Mouse (Mus musculus) testis, adult 2 months (tissue): ENCODE measurements around the gene Timeless. TPM values are rescaled to one million over a fixed set of nuclear protein-coding genes. Genes with fewer than 3 reads are reported as not detected.
"Not testable (repeated sequence)": the region's sequence is repeated elsewhere in the genome, so short reads cannot be mapped to it uniquely, and the experiment has no call there.

Source experiments
- H3K27ac ChIP-seq: fragments of 200-500 bp; 2 replicates; pipeline ENCODE4 v1.5.1; 2012; ENCODE audit warnings: low read depth, low read length; ENCODE audit not compliant: control insufficient read depth, insufficient read depth
- H3K27me3 ChIP-seq: fragments of 200-500 bp; 2 replicates; pipeline ENCODE4 v1.6.1; 2012; ENCODE audit warnings: mild to moderate bottlenecking, low read length, moderate library complexity; ENCODE audit not compliant: control insufficient read depth, insufficient read depth
- H3K36me3 ChIP-seq: fragments of 200-500 bp; 2 replicates; pipeline ENCODE4 v1.6.1; 2012; ENCODE audit warnings: mild to moderate bottlenecking, low read length; ENCODE audit not compliant: control insufficient read depth, insufficient read depth
- H3K4me1 ChIP-seq: fragments of 200-500 bp; 2 replicates; pipeline ENCODE4 v1.6.1; 2012; ENCODE audit warnings: low read length; ENCODE audit not compliant: control insufficient read depth, insufficient read depth
- H3K4me3 ChIP-seq: fragments of 200-500 bp; 2 replicates; pipeline ENCODE4 v1.5.1; 2012; ENCODE audit warnings: low read depth, mild to moderate bottlenecking, low read length, moderate library complexity, mixed read lengths; ENCODE audit not compliant: control insufficient read depth
- CTCF ChIP-seq: fragments of 200-500 bp; IDR thresholded peaks from 2 replicates; pipeline ENCODE4 v1.5.1; 2012; ENCODE audit warnings: low read depth, mild to moderate bottlenecking, inconsistent platforms, low read length, moderate library complexity; ENCODE audit not compliant: control insufficient read depth, insufficient read depth, insufficient replicate concordance
- POLR2A ChIP-seq: fragments of 200-500 bp; IDR thresholded peaks from 2 replicates; pipeline ENCODE4 v1.6.1; 2012; ENCODE audit warnings: low read depth, mild to moderate bottlenecking, inconsistent platforms, low read length, moderate library complexity; ENCODE audit not compliant: control insufficient read depth
- polyA plus RNA-seq: library from polyadenylated mRNA; depleted of rRNA; stranded (reverse); fragments of >200 nt; gene quantifications from 2 replicates; pipeline ENCODE4 v1.2.3, GENCODE M21; 2012

Timeless gene
- polyA plus RNA-seq, 1 experiment, result 4.4 TPM

DNA sequence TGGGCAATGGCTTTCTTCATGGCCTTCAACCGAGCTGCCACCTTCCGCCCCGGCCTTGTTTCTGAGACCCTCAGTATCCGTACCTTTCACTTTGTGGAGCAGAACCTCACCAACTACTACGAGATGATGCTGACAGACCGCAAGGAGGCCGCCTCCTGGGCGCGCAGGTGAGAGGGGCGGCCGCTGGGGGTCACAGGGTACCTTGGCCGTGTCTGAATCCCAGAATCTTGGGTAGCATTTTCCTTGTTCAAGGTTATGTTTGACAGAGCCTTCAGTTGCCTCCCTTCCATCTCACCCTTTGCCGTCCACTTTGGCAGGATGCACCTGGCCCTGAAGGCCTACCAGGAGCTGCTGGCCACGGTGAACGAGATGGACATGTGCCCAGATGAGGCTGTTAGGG, 12.3 kb downstream of the Timeless start:
- Histone ChIP-seq H3K36me3 (peaks cover 2% of the 10 kb centered on the region), H3K27me3 (no peaks in the 10 kb centered on the region), H3K4me1 (no peaks in the 10 kb centered on the region), H3K27ac (no peak overlapping the region), H3K4me3 (no peak overlapping the region)
- TF ChIP-seq CTCF, result no peak
- TF ChIP-seq POLR2A, result no peak

DNA sequence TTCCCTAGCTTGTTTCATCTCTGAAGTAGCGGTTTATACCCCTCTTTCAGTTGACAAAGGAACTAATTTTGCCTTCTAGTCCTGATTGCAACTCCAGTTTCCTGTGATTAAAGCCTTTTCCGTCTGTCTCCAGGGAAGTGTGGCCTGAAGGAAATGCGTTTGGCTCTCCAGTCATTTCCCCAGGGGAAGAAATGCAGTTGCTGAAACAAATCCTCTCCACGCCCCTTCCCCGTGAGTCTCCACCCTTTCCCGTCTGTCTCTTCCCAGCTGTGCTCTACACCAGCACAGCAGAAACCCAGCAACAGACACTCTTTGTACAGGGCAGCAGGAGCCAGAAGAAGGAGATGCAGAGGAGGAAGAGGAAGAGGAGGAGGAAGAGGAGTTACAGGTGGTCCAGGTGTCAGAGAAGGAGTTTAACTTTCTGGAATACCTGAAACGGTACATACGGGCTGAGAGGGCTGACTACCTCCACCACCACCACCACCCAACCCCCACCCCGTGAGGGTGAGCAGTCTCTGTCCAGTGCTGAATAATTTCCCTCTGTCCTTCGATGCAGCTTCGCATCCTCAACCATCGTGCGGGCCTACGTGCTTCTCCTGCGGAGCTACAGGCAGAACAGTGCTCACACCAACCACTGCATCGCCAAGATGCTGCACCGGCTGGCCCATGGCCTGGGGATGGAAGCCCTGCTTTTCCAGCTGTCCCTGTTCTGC, 15.3 kb downstream of the Timeless start:
- TF ChIP-seq CTCF (no peak), POLR2A (no peak)
- H3K4me1 ChIP-seq, result no peaks in the 10 kb centered on the region
- H3K27me3 ChIP-seq, result no peaks in the 10 kb centered on the region
- peaks cover 4% of the 10 kb centered on the region for H3K36me3 ChIP-seq
- no peak overlapping the region for H3K4me3 ChIP-seq
- H3K27ac ChIP-seq, result no peak overlapping the region

DNA sequence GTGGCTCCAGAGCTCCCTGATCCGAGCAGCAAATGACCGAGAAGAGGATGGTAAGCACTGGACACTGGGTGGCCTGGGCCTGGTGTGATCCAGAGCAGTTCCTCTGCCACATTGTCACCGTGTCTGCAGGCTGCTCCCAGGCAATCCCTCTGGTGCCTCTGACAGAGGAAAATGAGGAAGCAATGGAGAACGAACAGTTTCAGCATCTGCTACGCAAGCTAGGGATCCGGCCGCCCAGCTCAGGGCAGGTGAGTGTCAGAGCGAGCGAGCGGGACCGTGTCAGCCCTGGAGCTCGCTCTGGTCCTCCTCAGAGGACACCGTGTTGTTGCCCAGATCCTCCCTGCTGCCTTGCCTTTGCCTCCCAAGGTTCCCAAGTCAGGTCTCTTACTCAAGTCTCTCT, 18.7 kb downstream of the Timeless start:
- H3K27me3 ChIP-seq, result no peaks in the 10 kb centered on the region
- H3K36me3 ChIP-seq, result peaks cover 1% of the 10 kb centered on the region; the same call in 1 of the 2 replicates
- H3K4me3 ChIP-seq, result no peak overlapping the region
- TF ChIP-seq CTCF (no peak), POLR2A (no peak)
- H3K4me1 ChIP-seq, result no peaks in the 10 kb centered on the region
- no peak overlapping the region for H3K27ac ChIP-seq

DNA sequence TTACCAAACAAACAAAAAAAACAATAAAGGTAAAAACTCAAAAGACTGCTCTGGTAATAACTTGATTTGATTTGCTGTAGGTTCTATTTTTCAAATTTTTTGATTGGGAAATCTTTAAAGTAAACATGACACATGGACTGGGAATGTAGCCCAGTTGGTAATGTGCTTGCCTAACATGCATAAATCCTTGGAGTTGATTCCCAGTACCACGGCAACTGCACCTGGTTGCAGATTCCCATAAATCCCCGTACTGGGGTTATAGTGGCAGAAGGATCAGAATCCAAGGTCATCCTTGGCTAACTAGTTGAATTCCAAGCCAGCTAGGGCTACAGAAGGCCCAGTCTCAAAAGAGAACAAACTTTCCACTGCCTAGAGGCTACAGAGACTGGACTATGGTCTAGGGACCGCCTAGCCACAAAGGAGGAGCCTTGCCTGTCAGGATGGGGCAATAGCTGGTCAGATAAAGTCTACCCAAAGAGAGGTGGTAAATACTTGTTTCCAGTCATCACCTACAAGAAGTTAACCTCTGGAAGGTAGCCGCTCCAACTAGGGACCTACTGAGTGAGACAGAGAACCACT, 21.9 kb downstream of the Timeless start, which contains the start of gene Apon:
TSS of gene Apon (plus strand) at position 420 of the 579 bp plus-strand sequence.
- peaks cover 1% of the 10 kb centered on the region; the same call in 1 of the 2 replicates for H3K36me3 ChIP-seq
- no peaks in the 10 kb centered on the region for H3K4me1 ChIP-seq
- no peak within 1 kb of the TSS for H3K27ac ChIP-seq
- TF ChIP-seq POLR2A (no peak), CTCF (no peak)
- no peaks in the 10 kb centered on the region for H3K27me3 ChIP-seq
- no peak within 1 kb of the TSS for H3K4me3 ChIP-seq

DNA sequence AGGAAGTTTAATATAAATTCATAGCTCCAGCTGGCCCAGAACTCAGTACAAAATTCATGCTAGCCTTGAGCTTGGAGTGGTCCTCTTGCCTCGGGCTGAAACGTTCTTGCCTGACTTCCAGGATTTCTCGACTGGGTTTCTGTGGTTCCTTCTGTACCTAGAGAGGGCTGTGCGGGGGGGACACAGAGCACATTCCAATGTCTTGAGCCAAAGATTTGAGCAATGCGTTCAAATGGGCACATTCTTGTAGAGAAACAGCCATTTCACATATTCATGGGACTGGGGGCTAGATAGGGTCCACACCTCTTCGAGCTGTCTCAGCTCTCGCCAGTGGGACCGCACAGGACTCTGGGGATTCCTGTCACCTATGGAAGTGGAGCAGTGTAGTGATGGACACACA, 24.1 kb downstream of the Timeless start:
- Histone ChIP-seq H3K36me3 (no peaks in the 10 kb centered on the region; the same call in 1 of the 2 replicates), H3K27ac (no peak overlapping the region), H3K27me3 (no peaks in the 10 kb centered on the region), H3K4me3 (no peak overlapping the region), H3K4me1 (no peaks in the 10 kb centered on the region)
- TF ChIP-seq POLR2A, result no peak
- no peak for TF ChIP-seq CTCF

DNA sequence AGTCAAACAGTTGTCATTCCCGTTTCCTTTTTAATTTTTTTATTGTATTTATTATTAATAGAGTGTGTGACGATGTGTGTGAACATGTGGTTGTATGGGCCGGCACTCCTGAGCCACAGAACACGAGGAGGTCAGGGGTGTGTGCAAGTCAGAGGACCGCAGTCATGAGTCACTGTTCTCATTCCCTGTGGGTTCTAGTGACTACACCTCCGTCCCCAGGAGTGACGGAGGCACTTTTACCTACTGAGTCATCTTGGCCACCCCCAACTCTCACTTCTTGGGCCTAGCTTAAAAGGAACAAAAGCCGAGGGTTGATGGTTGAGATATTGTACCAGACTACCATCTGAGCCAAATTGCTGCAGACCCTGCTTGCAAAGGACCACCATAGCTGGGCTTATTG, 24.5 kb downstream of the Timeless start:
- H3K36me3 ChIP-seq, result no peaks in the 10 kb centered on the region; the same call in 1 of the 2 replicates
- H3K27me3 ChIP-seq, result no peaks in the 10 kb centered on the region
- no peak overlapping the region for H3K4me3 ChIP-seq
- H3K27ac ChIP-seq, result no peak overlapping the region
- no peak for TF ChIP-seq POLR2A
- TF ChIP-seq CTCF, result no peak
- H3K4me1 ChIP-seq, result no peaks in the 10 kb centered on the region

DNA sequence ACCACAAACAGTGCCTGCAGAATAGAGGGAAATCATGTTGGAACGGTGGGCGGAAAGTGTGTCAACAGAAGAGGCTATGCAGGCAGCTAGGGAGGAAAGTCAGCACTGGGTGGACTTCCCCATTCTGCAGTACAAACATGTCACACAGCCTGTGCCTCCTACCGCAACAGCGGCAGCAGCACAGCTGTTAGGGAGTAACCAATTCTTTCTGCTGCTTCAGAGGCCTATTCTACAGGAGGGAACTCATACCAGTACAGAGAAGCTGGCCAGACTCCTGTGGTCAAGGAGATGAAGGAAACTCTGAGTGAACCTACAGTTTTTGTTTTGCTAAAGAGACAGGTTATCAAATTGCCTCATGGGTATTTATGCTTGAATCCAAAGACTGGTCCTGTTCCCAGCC, 27.1 kb downstream of the Timeless start:
- H3K4me3 ChIP-seq, result no peak overlapping the region
- no peak for TF ChIP-seq CTCF
- no peak for TF ChIP-seq POLR2A
- no peaks in the 10 kb centered on the region for H3K27me3 ChIP-seq
- H3K36me3 ChIP-seq, result no peaks in the 10 kb centered on the region
- no peak overlapping the region for H3K27ac ChIP-seq
- H3K4me1 ChIP-seq, result peaks cover 4% of the 10 kb centered on the region

DNA sequence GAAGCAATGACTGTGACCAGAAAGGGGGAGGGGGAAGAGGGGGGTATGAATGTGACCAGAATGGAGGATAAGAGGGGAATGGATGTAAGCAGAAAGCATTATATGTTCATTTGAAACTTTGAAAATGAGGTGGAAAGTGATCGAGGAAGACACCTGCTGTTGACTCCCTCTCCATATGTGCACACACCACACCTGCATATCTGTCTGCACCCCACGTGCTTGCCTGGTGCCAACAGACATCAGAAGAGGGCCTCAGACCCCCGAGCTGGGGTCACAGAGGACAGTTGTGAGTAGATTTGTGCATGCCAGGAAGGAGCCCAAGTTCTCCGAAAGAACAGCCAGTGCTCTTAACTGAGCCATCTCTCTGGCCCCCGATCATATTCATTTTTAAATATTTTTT, 28.1 kb downstream of the Timeless start:
- no peak overlapping the region for H3K27ac ChIP-seq
- H3K4me3 ChIP-seq, result no peak overlapping the region
- TF ChIP-seq POLR2A (no peak), CTCF (no peak)
- H3K36me3 ChIP-seq, result no peaks in the 10 kb centered on the region
- peaks cover 4% of the 10 kb centered on the region for H3K4me1 ChIP-seq
- no peaks in the 10 kb centered on the region for H3K27me3 ChIP-seq

DNA sequence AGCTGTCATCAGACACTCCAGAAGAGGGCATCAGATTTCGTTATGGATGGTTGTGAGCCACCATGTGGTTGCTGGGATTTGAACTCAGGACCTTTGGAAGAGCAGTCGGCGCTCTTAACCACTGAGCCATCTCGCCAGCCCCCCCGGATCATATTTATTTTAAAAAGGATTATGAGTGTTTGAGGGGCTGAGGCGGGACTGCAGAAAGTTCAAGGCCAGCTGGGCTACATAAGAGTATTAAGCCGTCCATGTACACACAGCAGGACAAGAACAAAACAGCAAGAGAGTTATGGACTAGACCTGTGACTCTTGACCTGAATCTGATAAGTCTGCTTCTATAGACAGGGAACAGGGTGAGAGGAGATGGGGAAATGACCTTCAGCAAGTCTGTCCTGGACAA, 28.5 kb downstream of the Timeless start:
- H3K27ac ChIP-seq, H3K36me3 ChIP-seq, H3K4me3 ChIP-seq, H3K27me3 ChIP-seq, H3K4me1 ChIP-seq: not testable (repeated sequence)
